ENCODE assay signal across 15 mouse cellular contexts in genomic region chr2:3941496-3941895, GRCm38 (mm10).
"Had no signal": no experiment of that assay in that cellular context is flagged by ENCODE, and none has a peak within 500 bp of the region (broad histone marks: within the 10 kb centered on the region; RNA-seq: fewer than 3 reads in every experiment).

No protein-coding gene starts in this region.

- H3K36me3 ChIP-seq: limb, embryonic 10.5 days; liver, embryonic 12.5 days; midbrain, embryonic 12.5 days; neural tube, embryonic 13.5 days; stomach, embryonic 15.5 days had no signal

- H3K4me3 ChIP-seq: left cerebral cortex, adult 2 months; limb, embryonic 10.5 days; liver, embryonic 12.5 days; midbrain, embryonic 12.5 days; neural tube, embryonic 13.5 days; stomach, embryonic 15.5 days had no signal

- H3K27ac ChIP-seq: left cerebral cortex, adult 2 months; limb, embryonic 10.5 days; liver, embryonic 12.5 days; midbrain, embryonic 12.5 days; neural tube, embryonic 13.5 days; stomach, embryonic 15.5 days had no signal

- H3K9ac ChIP-seq: liver, embryonic 12.5 days; lung, embryonic 14.5 days; midbrain, embryonic 12.5 days; neural tube, embryonic 13.5 days; stomach, embryonic 15.5 days had no signal

- H3K27me3 ChIP-seq: liver, embryonic 12.5 days; midbrain, embryonic 12.5 days; neural tube, embryonic 13.5 days; stomach, embryonic 15.5 days had no signal

- H3K9me3 ChIP-seq: limb, embryonic 10.5 days; liver, embryonic 12.5 days; midbrain, embryonic 12.5 days; neural tube, embryonic 13.5 days; stomach, embryonic 15.5 days had no signal

- ATAC-seq: intestine, postnatal 0 days; liver, embryonic 12.5 days; midbrain, embryonic 16.5 days had no signal

- DNase-seq: lung, embryonic 14.5 days; lung, postnatal 10 days; retina, postnatal 1 day; right cerebral cortex, postnatal 4 days; spleen, adult 18-20 months; thymus, adult 2 months; thymus, postnatal 25 days had no signal

- H3K4me1 ChIP-seq: limb, embryonic 10.5 days; liver, embryonic 12.5 days; midbrain, embryonic 12.5 days; neural tube, embryonic 13.5 days; stomach, embryonic 15.5 days had no signal

- H3K4me2 ChIP-seq: liver, embryonic 12.5 days; lung, embryonic 14.5 days; midbrain, embryonic 12.5 days; neural tube, embryonic 13.5 days; stomach, embryonic 15.5 days had no signal
